Mouse (Mus musculus) G1E (cell line): ENCODE results near the gene Cdh13.

Experiments
- CTCF ChIP-seq: IDR thresholded peaks from 2 replicates; pipeline ENCODE4 v1.5.1; 2012; ENCODE audit warnings: low read depth, low read length, inconsistent platforms, mixed read lengths
- GATA1 ChIP-seq: IDR thresholded peaks from 2 replicates; pipeline ENCODE4 v1.6.1; 2012; ENCODE audit warnings: borderline replicate concordance, low read length, inconsistent platforms, mixed read lengths
- GATA2 ChIP-seq: IDR thresholded peaks from 2 replicates; pipeline ENCODE4 v1.6.1; 2012; ENCODE audit warnings: low read depth, low read length, inconsistent platforms, borderline replicate concordance
- POLR2AphosphoS5 ChIP-seq: IDR thresholded peaks from 2 replicates; pipeline ENCODE4 v1.6.1; 2012; ENCODE audit warnings: low read depth, low read length, inconsistent platforms; ENCODE audit not compliant: insufficient replicate concordance
- TAL1 ChIP-seq: conservative IDR thresholded peaks from 2 replicates; pipeline ENCODE4 v1.6.1; 2012; ENCODE audit warnings: low read depth, low read length, inconsistent platforms, mixed read lengths

DNA sequence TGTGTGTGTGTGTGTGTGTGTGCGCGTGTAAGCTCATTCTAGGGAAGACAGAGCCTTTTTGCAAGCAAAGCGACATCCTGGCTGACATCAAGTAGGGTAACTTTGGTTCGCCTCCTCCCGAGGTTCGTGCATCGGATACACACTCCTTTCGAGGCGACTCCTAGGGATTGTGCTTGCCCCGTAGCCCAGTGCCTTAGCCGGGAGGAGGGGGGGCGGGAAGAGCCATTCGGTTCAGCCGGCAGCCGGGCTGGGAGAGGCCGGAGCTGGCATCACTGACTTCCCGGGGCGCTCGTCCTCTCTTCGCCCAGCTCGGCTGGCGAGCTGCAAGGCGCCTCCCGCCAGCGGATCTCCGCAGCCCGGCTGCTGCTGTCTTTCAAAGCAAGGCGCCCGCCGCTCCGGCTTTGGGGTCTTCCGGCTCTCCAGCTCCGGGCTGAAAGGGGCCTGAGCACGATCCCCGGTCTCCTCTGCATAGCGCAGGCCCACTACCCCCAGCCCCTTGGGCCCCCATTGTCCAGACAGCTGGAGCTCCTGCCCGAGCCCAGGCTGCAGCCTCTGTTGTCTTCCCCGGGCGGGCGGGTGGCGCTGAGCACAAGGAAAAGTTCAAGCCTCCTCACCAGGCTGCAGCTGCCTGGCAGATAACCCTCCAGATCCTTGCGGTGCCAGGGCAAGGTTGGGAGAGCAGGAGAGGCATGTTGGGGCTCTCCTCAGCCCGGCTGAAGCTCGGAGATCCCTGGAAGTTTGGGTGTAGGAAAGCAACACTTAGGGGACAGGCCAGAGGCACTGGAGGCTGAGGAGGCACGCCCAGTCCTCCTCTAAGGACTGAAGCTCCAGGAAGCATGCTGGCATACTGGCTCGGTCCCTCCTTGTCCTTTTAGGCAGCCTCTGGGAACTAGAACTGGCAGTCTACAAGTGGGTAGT lies 838 bp downstream of the Cdh13 start:
- TF ChIP-seq GATA1: no peak
- no peak for TF ChIP-seq CTCF
- TF ChIP-seq TAL1: no peak
- TF ChIP-seq POLR2AphosphoS5: no peak
- TF ChIP-seq GATA2: no peak
